Mouse (Mus musculus): Measurements from ENCODE around the gene Ccr7. TPM values are rescaled to one million over a fixed set of nuclear protein-coding genes. Genes with fewer than 3 reads are reported as not detected.

The Ccr7 gene
- polyA plus RNA-seq, 1 experiment from 2014 or later: 0.19 TPM

DNA sequence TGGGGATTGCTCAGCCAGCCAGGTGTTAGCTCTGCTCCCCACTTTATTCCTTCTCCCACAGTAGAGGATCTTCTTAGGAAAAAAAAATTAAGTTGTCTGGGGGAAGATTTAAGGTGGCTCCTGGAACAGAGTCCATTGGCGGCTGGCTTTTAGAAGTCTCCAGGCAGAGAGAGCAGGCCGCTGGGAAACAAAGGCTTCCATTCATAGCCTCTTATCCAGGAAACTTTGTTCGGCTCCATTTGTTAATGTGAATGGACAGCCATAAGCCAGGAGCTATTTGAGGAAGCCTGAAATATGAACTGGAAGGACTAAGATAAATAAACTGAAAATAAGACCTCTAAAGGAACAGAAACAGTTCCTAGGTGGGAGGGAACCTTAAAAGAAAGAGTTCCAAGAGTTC lies 41.8 kb downstream of the Ccr7 start:
- Histone ChIP-seq H3K9me3 (replicated peaks; ENCODE audit: control insufficient read depth, low read length) (no peaks in the 10 kb centered on the region), H3K9ac (ENCODE audit: low read length) (no peak overlapping the region), H3K4me1 (ENCODE audit: control insufficient read depth, insufficient read depth, low read length) (peaks cover 16% of the 10 kb centered on the region), H3K36me3 (ENCODE audit: control insufficient read depth, insufficient read depth, low read length) (no peaks in the 10 kb centered on the region), H3K27me3 (ENCODE audit: control insufficient read depth, insufficient read depth, low read length) (no peaks in the 10 kb centered on the region), H3K27ac (ENCODE audit: low read length) (peak overlapping the region; percentile 43), H3K4me2 (ENCODE audit: low read depth, low read length) (no peak overlapping the region), H3K4me3 (replicated peaks; ENCODE audit: low read length) (no peak overlapping the region)
- ATAC-seq (ENCODE audit: insufficient read depth, low FRiP score): peak; percentile 67; the same call in 1 of the 2 replicates
- WGBS: 6% methylated on average over 3 of the region's 3 CpGs

DNA sequence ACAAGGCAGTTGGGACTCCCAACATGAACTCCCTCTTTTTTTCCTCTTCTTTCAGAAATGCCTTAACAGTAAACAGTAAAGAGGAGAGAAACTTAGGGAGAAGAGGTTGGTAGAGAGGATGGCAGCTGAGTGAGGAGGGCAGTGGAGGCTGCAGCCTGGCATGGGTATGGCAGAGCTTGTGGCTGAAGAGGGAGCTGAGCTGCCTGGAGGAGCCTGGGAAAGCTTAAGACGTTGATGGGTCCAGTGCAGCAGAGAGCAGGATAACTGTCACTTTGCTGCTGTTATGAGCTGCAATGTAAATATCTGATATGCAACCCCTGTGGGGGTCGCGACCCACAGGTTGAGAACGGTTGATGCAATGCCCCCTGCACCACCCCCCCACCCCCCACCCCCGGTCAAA lies 42.2 kb downstream of the Ccr7 start:
- peak overlapping the region; percentile 43 for H3K27ac ChIP-seq (ENCODE audit: low read length)
- no peak overlapping the region for H3K4me3 ChIP-seq (replicated peaks; ENCODE audit: low read length)
- no peak overlapping the region for H3K4me2 ChIP-seq (ENCODE audit: low read depth, low read length)
- H3K9ac ChIP-seq (ENCODE audit: low read length): no peak overlapping the region
- no peaks in the 10 kb centered on the region for H3K27me3 ChIP-seq (ENCODE audit: control insufficient read depth, insufficient read depth, low read length)
- 22% methylated on average over 5 of the region's 5 CpGs for WGBS
- no peaks in the 10 kb centered on the region for H3K36me3 ChIP-seq (ENCODE audit: control insufficient read depth, insufficient read depth, low read length)
- peak; percentile 30; the same call in 1 of the 2 replicates for ATAC-seq (ENCODE audit: insufficient read depth, low FRiP score)
- no peaks in the 10 kb centered on the region for H3K9me3 ChIP-seq (replicated peaks; ENCODE audit: control insufficient read depth, low read length)
- H3K4me1 ChIP-seq (ENCODE audit: control insufficient read depth, insufficient read depth, low read length): peaks cover 16% of the 10 kb centered on the region

DNA sequence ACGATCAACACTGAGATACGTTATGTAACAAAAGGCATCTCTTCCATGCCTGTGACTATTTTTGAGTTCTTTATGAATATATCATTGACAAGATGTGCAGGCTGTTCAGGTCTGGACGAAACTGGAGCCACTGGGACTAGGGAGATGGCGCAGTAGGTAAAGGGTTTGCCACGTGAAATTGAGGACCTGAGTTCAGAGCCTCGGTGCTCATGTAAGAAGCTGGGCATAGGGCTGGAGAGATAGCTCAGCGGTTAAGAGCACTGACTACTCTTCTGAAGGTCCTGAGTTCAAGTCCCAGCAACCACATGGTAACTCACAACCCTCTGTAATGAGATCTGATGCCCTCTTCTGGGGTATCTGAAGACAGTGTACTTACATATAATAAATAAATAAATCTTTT lies 43.2 kb downstream of the Ccr7 start:
- H3K27ac ChIP-seq (ENCODE audit: low read length): no peak overlapping the region
- H3K9ac ChIP-seq (ENCODE audit: low read length): no peak overlapping the region
- no peak for ATAC-seq (ENCODE audit: insufficient read depth, low FRiP score)
- H3K27me3 ChIP-seq (ENCODE audit: control insufficient read depth, insufficient read depth, low read length): no peaks in the 10 kb centered on the region
- no peaks in the 10 kb centered on the region for H3K9me3 ChIP-seq (replicated peaks; ENCODE audit: control insufficient read depth, low read length)
- 86% methylated on average over 7 of the region's 7 CpGs for WGBS
- no peaks in the 10 kb centered on the region for H3K36me3 ChIP-seq (ENCODE audit: control insufficient read depth, insufficient read depth, low read length)
- H3K4me3 ChIP-seq (replicated peaks; ENCODE audit: low read length): no peak overlapping the region
- H3K4me2 ChIP-seq (ENCODE audit: low read depth, low read length): no peak overlapping the region
- H3K4me1 ChIP-seq (ENCODE audit: control insufficient read depth, insufficient read depth, low read length): peaks cover 25% of the 10 kb centered on the region

DNA sequence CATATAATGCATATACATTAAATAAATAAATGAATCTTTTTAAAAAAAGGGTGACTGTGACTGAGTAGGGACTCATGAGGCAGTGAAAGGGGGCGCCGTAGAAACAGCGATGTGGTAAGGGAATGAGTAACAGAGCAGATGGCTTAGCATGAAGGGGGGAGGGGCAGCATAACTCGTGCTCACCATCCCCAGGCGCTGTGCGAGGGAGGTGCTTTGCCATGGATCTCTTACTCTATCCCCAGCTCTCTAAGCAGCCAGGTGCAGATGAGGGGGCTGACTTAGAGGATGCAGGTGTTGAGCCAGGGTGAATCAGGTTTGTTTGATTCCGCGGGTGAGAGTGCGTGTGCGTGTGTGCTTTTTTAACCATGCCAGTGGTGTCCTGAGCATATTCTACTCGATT lies 43.7 kb downstream of the Ccr7 start:
- no peaks in the 10 kb centered on the region for H3K27me3 ChIP-seq (ENCODE audit: control insufficient read depth, insufficient read depth, low read length)
- H3K9ac ChIP-seq (ENCODE audit: low read length): no peak overlapping the region
- no peak overlapping the region for H3K4me3 ChIP-seq (replicated peaks; ENCODE audit: low read length)
- H3K27ac ChIP-seq (ENCODE audit: low read length): no peak overlapping the region
- 64% methylated on average over 11 of the region's 11 CpGs for WGBS
- no peaks in the 10 kb centered on the region for H3K9me3 ChIP-seq (replicated peaks; ENCODE audit: control insufficient read depth, low read length)
- H3K4me2 ChIP-seq (ENCODE audit: low read depth, low read length): no peak overlapping the region
- peaks cover 29% of the 10 kb centered on the region for H3K4me1 ChIP-seq (ENCODE audit: control insufficient read depth, insufficient read depth, low read length)
- no peaks in the 10 kb centered on the region for H3K36me3 ChIP-seq (ENCODE audit: control insufficient read depth, insufficient read depth, low read length)
- no peak for ATAC-seq (ENCODE audit: insufficient read depth, low FRiP score)

DNA sequence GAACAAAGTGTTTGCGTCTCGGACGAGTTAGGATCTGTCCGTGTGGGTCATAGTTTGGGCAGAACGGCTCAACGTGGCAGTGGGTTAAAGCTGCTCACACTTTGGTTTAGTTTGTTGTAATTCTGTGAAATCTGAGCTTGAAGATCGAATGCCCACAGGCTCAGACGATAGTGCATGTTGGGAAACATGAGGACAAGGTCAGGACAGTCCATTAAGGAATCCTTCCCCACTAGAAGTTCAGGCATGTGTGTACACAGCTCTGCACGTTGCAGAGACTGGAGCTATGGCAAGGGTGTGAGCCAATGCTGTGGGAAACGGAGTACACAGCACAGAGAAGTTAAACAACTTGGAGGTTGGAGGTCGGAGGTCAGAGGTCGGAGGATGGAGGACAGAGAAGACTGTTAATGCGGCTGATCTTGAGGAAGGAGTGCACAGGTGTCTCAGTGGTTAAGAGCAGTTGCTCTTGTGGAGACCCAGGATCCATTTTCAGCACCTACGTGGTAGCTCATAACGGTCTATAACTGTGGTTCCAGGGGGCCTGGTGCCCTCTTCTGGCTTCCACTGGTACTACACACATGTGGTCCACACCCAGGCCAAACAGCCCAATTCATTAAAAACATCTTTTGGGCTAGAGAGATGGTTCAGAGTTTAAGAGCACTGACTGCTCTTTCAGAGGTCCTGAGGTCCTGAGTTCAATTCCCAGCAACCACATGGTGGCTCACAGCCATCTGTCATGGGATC lies 44.3 kb downstream of the Ccr7 start:
- H3K4me2 ChIP-seq (ENCODE audit: low read depth, low read length): no peak overlapping the region
- 72% methylated on average over 15 of the region's 15 CpGs for WGBS
- ATAC-seq (ENCODE audit: insufficient read depth, low FRiP score): no peak

DNA sequence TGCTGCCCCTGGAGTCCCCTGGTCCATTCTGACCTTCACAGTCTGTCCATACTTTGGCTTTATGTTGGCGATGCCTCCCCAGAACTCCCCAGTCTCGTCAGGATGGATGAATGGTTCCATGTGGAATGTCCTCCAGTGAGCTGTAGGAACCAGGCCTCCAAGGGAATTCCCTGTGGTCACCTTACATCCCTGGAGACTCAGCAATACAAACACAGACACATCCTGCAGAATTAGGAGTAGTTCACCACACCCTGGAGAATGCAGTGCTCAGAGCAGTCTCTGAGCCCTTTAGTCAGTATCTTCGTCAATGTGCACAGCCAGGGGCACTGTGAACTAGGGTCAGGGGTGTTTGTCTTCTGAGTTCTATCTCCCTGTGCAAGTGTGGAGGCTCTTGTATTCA lies 46.6 kb downstream of the Ccr7 start:
- Histone ChIP-seq H3K9me3 (replicated peaks; ENCODE audit: control insufficient read depth, low read length) (no peaks in the 10 kb centered on the region), H3K9ac (ENCODE audit: low read length) (no peak overlapping the region), H3K4me1 (ENCODE audit: control insufficient read depth, insufficient read depth, low read length) (peaks cover 23% of the 10 kb centered on the region), H3K27me3 (ENCODE audit: control insufficient read depth, insufficient read depth, low read length) (no peaks in the 10 kb centered on the region), H3K27ac (ENCODE audit: low read length) (no peak overlapping the region), H3K4me3 (replicated peaks; ENCODE audit: low read length) (no peak overlapping the region), H3K4me2 (ENCODE audit: low read depth, low read length) (no peak overlapping the region), H3K36me3 (ENCODE audit: control insufficient read depth, insufficient read depth, low read length) (no peaks in the 10 kb centered on the region)
- WGBS: 68% methylated on average over 3 of the region's 3 CpGs
- ATAC-seq (ENCODE audit: insufficient read depth, low FRiP score): no peak

More for the DNA sequence above, 44.3 kb downstream of the Ccr7 start:
- Histone ChIP-seq H3K9me3 (replicated peaks; ENCODE audit: control insufficient read depth, low read length) (no peaks in the 10 kb centered on the region), H3K36me3 (ENCODE audit: control insufficient read depth, insufficient read depth, low read length) (no peaks in the 10 kb centered on the region), H3K4me3 (replicated peaks; ENCODE audit: low read length) (no peak overlapping the region), H3K9ac (ENCODE audit: low read length) (no peak overlapping the region), H3K27ac (ENCODE audit: low read length) (peak overlapping the region; percentile 62; the same call in 1 of the 2 replicates), H3K4me1 (ENCODE audit: control insufficient read depth, insufficient read depth, low read length) (peaks cover 29% of the 10 kb centered on the region), H3K27me3 (ENCODE audit: control insufficient read depth, insufficient read depth, low read length) (no peaks in the 10 kb centered on the region)

DNA sequence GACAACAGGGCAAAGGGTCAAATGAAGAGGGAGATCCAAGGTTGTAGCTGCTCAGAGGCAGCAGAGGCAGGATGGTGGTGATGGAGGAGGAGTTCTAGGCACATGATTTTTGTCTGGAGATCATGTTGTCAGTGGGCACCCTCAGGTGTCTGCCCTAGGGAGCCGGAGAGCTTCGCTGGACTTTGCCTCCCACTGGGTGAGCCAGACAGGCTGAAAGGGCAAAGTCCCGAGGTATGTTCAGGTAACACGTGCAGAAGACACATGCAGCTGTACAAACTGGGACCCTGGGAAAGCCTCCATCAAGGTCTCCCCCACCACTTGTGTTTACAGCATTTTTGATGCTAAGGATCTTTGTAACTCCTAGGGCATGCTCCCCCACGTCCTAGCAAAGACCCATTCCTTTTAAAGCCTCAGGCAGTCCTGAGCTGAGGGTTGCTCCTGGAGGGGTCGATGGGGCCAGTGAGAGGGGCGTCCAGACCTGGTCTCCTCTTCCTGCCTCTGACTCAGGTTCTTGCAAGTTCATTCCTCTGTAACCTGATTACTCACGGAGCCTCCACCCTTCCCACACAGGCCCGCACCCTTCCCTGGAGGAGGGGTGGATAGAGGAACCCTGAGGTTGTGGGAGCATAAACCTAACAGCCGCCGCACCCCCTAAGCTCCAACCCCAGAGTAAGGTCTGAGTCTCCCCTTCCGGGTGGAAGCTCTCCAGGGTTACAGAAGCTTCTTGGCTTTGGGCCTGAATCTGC lies 48.7 kb downstream of the Ccr7 start:
- peak overlapping the region; percentile 3; the same call in 1 of the 2 replicates for H3K9ac ChIP-seq (ENCODE audit: low read length)
- H3K4me3 ChIP-seq (replicated peaks; ENCODE audit: low read length): no peak overlapping the region
- H3K27me3 ChIP-seq (ENCODE audit: control insufficient read depth, insufficient read depth, low read length): no peaks in the 10 kb centered on the region
- 0 out of 2 replicates have a peak overlapping the region, but pooled peaks have one; percentile 11 for H3K4me2 ChIP-seq (ENCODE audit: low read depth, low read length)
- peak overlapping the region; percentile 82 for H3K27ac ChIP-seq (ENCODE audit: low read length)
- H3K4me1 ChIP-seq (ENCODE audit: control insufficient read depth, insufficient read depth, low read length): peaks cover 15% of the 10 kb centered on the region
- 33% methylated on average over 12 of the region's 12 CpGs for WGBS
- ATAC-seq (ENCODE audit: insufficient read depth, low FRiP score): peak; percentile 75
- H3K9me3 ChIP-seq (replicated peaks; ENCODE audit: control insufficient read depth, low read length): no peaks in the 10 kb centered on the region
- no peaks in the 10 kb centered on the region for H3K36me3 ChIP-seq (ENCODE audit: control insufficient read depth, insufficient read depth, low read length)

DNA sequence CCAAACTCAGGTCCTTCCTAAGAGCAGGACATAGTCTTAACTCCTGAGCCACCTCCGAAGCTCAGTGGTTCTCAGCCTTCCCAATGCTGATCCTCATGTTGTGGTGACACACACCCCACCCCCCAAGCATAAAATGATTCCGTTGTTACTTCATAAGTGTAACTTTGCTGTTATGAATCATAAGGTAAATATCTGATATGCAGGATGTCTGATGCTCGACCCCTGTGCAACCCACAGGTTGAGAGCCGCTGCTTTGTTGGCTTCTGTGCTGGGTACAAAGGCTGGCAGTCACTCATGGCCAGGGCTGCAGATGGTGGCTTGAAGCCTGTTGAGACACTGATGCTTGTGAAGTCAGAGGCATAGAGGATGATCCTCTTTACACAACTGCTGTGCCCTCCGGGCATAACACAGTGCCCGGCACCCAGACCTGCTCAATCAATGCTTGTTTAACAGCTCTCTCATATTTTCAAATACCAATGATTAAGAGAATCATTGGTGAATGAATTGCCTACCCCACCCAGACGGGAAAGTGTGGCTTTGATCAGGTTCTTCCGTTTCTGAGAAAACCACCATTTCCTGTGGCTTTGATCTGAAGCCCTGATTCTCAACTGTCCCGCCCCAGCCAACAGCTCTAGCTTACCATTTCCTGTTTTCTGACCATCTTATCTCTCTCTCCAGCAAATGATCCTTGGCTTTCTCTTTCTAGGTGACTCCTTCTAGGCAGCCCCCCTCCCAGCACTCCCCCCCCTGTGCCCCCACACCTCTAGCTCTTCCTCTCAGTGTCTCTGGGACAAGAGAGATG lies 50.1 kb downstream of the Ccr7 start:
- 53% methylated on average over 9 of the region's 9 CpGs for WGBS
- no peak overlapping the region for H3K9ac ChIP-seq (ENCODE audit: low read length)
- H3K4me2 ChIP-seq (ENCODE audit: low read depth, low read length): no peak overlapping the region
- H3K4me3 ChIP-seq (replicated peaks; ENCODE audit: low read length): no peak overlapping the region
- no peak for ATAC-seq (ENCODE audit: insufficient read depth, low FRiP score)
- no peaks in the 10 kb centered on the region for H3K9me3 ChIP-seq (replicated peaks; ENCODE audit: control insufficient read depth, low read length)
- peak overlapping the region; percentile 56; the same call in 1 of the 2 replicates for H3K27ac ChIP-seq (ENCODE audit: low read length)
- no peaks in the 10 kb centered on the region for H3K27me3 ChIP-seq (ENCODE audit: control insufficient read depth, insufficient read depth, low read length)
- no peaks in the 10 kb centered on the region for H3K36me3 ChIP-seq (ENCODE audit: control insufficient read depth, insufficient read depth, low read length)
- H3K4me1 ChIP-seq (ENCODE audit: control insufficient read depth, insufficient read depth, low read length): peaks cover 15% of the 10 kb centered on the region
